Mouse (Mus musculus): ENCODE measurements around the gene Lyzl6.
A peak's percentile ranks its signal among the peaks of the same experiment; 100 is the strongest.

Lyzl6 gene

DNA sequence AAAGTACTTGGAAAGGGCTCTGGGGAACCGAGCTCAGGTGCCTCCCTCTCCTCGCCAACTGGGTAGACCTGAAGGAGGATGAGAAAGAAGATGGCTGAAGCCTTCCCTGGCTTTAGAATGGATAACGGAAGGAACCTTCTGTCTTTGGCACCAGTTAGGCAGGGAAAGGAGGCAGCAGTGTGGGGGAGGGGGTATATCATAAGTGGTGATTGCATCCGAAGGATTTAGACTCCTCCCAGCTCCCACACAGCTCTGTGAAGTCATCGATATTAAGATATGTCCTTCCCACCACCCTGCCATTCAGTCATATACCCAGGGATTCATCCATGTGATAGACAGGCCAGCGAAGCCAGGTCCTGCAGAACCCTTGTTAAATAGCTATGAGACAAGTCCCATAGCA lies 12.7 kb upstream of the Lyzl6 start:
- Histone ChIP-seq H3K36me3 (ENCODE audit: control insufficient read depth, insufficient read depth, low read length, poor library complexity, severe bottlenecking) (no peaks in the 10 kb centered on the region), H3K27me3 (ENCODE audit: control insufficient read depth, insufficient read depth, low read length, poor library complexity, severe bottlenecking) (peaks cover 3% of the 10 kb centered on the region; the same call in 1 of the 2 replicates)
- no peak for DNase-seq (ENCODE audit: low read depth, low spot score)

DNA sequence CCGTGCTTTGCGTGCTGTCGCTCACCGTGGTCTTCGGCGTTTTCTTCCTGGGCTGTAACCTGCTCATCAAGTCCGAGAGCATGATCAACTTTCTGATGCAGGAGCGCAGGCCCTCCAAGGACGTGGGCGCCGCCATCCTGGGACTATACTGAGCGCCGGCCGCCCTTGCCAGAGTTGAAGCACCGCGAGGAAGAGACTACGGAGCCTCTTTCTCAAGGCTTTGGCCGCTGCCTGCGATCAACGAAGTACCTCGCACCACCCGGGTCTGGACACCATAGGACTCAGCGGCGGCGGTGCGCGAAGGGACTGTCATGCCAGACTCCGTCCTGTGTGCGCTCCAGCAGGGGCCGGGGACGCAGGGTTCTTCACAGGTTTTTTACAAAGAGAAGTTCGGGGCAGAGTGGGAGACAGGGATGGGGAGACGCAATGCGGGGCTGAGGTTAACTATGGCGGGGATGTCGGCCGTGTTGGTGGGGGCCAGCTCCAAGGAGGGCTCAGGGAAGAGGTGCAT lies 11.3 kb upstream of the Lyzl6 start:
- Histone ChIP-seq H3K27me3 (ENCODE audit: control insufficient read depth, insufficient read depth, low read length, poor library complexity, severe bottlenecking) (peaks cover 3% of the 10 kb centered on the region; the same call in 1 of the 2 replicates), H3K36me3 (ENCODE audit: control insufficient read depth, insufficient read depth, low read length, poor library complexity, severe bottlenecking) (no peaks in the 10 kb centered on the region)
- DNase-seq (ENCODE audit: low read depth, low spot score): no peak

GRCm38 (mm10) chr11:103649301-103649982 lies 10.8 kb upstream of the Lyzl6 start, which contains the start of gene Rprml:
Gene Rprml (plus strand): TSS chr11:103649570.
- peaks cover 3% of the 10 kb centered on the region; the same call in 1 of the 2 replicates for H3K27me3 ChIP-seq (ENCODE audit: control insufficient read depth, insufficient read depth, low read length, poor library complexity, severe bottlenecking)
- DNase-seq (ENCODE audit: low read depth, low spot score): peak; percentile 23
- H3K36me3 ChIP-seq (ENCODE audit: control insufficient read depth, insufficient read depth, low read length, poor library complexity, severe bottlenecking): no peaks in the 10 kb centered on the region

DNA sequence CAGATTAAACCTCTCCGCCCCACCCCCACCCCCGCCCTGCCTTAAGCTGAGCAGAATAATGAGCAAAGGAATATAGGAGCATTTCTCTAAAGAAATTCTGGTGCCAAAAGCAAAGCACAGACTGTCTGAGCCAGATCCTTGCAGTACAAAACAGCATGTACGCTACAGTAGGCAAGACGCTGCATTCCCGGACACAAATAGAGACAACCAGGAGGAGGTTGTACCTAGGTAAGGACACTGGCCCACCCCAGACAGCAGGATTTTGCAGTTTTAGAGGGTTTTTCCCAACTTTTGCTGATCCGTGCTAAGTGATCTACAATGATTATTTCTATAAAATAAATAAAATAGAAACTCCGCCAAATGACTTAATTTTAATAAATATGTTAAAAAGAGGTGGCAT lies 10.0 kb upstream of the Lyzl6 start:
- Histone ChIP-seq H3K27me3 (ENCODE audit: control insufficient read depth, insufficient read depth, low read length, poor library complexity, severe bottlenecking) (peaks cover 3% of the 10 kb centered on the region; the same call in 1 of the 2 replicates), H3K36me3 (ENCODE audit: control insufficient read depth, insufficient read depth, low read length, poor library complexity, severe bottlenecking) (no peaks in the 10 kb centered on the region)
- no peak for DNase-seq (ENCODE audit: low read depth, low spot score)

- no peaks in the 10 kb centered on the region for H3K36me3 ChIP-seq (ENCODE audit: control insufficient read depth, insufficient read depth, low read length, poor library complexity, severe bottlenecking)
- no peak for DNase-seq (ENCODE audit: low read depth, low spot score)
Observed at GRCm38 (mm10) chr11:103647921-103648620, 9.4 kb upstream of the Lyzl6 start.

DNA sequence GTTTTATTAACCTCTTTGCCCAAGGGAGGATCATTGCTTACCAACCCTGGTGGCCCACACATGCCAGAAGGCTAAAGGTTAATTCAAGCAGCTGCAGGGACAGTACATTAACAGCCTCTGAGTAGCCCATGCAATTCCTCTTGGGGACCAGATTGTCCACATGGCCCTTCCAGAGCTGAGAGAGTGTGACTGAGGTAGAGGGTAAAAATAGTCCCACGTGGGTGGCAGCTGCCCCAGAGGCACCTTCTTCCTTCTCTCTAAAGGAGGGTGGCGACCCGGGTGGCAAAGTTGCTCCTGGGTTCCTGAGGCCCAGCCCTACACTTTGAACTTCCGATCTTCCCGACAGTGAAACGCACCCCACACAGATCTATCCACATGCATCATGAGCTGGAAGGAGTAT lies 7.6 kb upstream of the Lyzl6 start:
- H3K36me3 ChIP-seq (ENCODE audit: control insufficient read depth, insufficient read depth, low read length, poor library complexity, severe bottlenecking): no peaks in the 10 kb centered on the region
- peaks cover 3% of the 10 kb centered on the region; the same call in 1 of the 2 replicates for H3K27me3 ChIP-seq (ENCODE audit: control insufficient read depth, insufficient read depth, low read length, poor library complexity, severe bottlenecking)
- DNase-seq (ENCODE audit: low read depth, low spot score): no peak

More at GRCm38 (mm10) chr11:103647921-103648620, 9.4 kb upstream of the Lyzl6 start:
- peaks cover 3% of the 10 kb centered on the region; the same call in 1 of the 2 replicates for H3K27me3 ChIP-seq (ENCODE audit: control insufficient read depth, insufficient read depth, low read length, poor library complexity, severe bottlenecking)

DNA sequence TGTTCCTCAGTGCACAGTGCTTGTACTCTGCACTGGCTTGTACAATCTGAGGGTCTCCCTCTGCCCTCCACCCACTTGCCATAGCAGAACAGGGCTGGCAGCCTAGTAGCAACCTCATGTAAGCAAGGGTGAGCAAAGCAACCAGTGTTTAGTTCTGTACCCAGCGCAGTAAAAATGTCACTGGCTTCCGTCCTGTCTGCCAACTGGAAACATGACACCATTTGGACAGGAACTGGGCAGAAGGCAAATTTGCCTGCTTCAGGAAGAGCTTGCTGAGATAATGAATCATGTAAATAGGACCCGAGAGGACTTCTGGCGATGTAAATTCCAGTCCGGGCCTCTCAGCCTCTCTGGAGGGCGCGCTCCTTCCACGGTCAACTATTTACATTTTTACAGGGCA lies 7.0 kb upstream of the Lyzl6 start:
- Histone ChIP-seq H3K36me3 (ENCODE audit: control insufficient read depth, insufficient read depth, low read length, poor library complexity, severe bottlenecking) (no peaks in the 10 kb centered on the region), H3K27me3 (ENCODE audit: control insufficient read depth, insufficient read depth, low read length, poor library complexity, severe bottlenecking) (peaks cover 3% of the 10 kb centered on the region; the same call in 1 of the 2 replicates)
- no peak for DNase-seq (ENCODE audit: low read depth, low spot score)

- DNase-seq (ENCODE audit: low read depth, low spot score): no peak
- Histone ChIP-seq H3K27me3 (ENCODE audit: control insufficient read depth, insufficient read depth, low read length, poor library complexity, severe bottlenecking) (no peaks in the 10 kb centered on the region), H3K36me3 (ENCODE audit: control insufficient read depth, insufficient read depth, low read length, poor library complexity, severe bottlenecking) (no peaks in the 10 kb centered on the region)
Observed at GRCm38 (mm10) chr11:103643211-103643610, 4.5 kb upstream of the Lyzl6 start.

DNA sequence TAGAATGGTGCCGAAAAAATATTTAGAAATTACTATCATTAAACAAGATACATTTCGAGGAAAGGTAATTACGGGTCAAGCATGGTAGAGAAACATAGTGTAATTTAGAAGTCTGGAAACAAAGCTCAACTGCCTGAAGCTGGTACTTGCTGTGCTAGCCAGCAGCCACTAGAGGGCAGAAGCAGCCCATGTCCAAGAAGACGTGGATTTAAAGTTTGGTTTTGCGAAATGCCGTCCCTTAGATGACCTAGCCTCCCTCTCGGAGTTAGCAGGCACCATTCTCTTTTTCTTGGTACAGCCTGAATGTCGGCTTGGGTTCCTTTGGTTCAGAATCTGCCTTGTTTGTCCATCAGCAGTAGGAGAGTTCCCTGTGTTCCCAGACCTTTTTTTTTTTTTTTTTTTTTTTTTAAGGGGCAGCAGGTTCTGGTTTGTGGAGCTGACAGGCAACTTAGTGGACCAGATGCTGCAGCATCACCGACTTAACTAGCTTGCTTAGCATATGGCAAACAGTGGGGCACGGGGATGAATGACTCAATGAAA lies 787 bp upstream of the Lyzl6 start:
- Histone ChIP-seq H3K36me3 (ENCODE audit: control insufficient read depth, insufficient read depth, low read length, poor library complexity, severe bottlenecking) (no peaks in the 10 kb centered on the region), H3K27me3 (ENCODE audit: control insufficient read depth, insufficient read depth, low read length, poor library complexity, severe bottlenecking) (no peaks in the 10 kb centered on the region)
- peak; percentile 66 for DNase-seq (ENCODE audit: low read depth, low spot score)

- Histone ChIP-seq H3K36me3 (ENCODE audit: control insufficient read depth, insufficient read depth, low read length, poor library complexity, severe bottlenecking) (no peaks in the 10 kb centered on the region), H3K27me3 (ENCODE audit: control insufficient read depth, insufficient read depth, low read length, poor library complexity, severe bottlenecking) (no peaks in the 10 kb centered on the region)
- DNase-seq (ENCODE audit: low read depth, low spot score): no peak
Observed at GRCm38 (mm10) chr11:103636261-103636660, 2.4 kb downstream of the Lyzl6 start.

DNA sequence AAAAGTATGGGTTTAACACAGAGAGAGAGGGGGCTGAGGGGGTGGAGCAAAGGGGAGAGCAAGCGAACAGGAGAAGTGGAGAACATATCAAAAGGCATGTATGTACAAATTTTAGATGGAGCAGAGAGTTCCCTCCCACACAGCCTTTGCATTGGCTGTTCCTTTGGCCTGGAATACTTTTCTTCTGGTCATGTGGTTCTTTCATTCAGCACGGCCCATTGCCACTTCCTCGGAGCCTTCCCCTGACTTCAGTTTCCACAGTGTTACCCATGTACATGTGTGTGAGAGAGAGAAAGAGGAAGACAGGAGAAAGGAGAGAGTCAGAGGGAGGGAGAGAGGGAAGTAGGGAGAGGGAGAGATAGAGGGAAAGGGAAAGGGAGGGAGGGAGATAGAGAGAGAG lies 3.2 kb downstream of the Lyzl6 start:
- H3K27me3 ChIP-seq (ENCODE audit: control insufficient read depth, insufficient read depth, low read length, poor library complexity, severe bottlenecking): no peaks in the 10 kb centered on the region
- no peak for DNase-seq (ENCODE audit: low read depth, low spot score)

DNA sequence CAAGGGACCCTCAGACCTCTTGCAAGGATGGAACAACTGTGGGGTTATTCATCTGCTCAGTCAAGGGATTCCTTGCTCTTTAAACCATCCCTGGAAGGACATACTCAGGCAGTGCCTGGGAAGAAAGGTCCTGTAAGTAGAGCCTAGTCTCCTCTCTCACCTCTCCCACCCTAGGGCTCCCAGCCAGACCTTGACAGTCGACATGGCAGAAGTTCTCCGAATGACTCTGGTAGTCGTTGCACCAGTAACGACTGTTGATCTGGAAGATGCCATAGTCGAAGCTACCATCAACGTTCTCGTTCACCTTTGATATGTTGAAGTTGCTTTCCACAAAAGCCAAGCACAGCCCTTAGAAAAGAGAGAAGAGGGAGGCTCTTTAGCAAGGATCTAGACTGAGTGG lies 3.9 kb downstream of the Lyzl6 start:
- no peaks in the 10 kb centered on the region for H3K36me3 ChIP-seq (ENCODE audit: control insufficient read depth, insufficient read depth, low read length, poor library complexity, severe bottlenecking)
- DNase-seq (ENCODE audit: low read depth, low spot score): no peak
- H3K27me3 ChIP-seq (ENCODE audit: control insufficient read depth, insufficient read depth, low read length, poor library complexity, severe bottlenecking): no peaks in the 10 kb centered on the region

More for the DNA sequence above, 3.2 kb downstream of the Lyzl6 start:
- no peaks in the 10 kb centered on the region for H3K36me3 ChIP-seq (ENCODE audit: control insufficient read depth, insufficient read depth, low read length, poor library complexity, severe bottlenecking)

GRCm38 (mm10) chr11:103627453-103627852 lies 11.2 kb downstream of the Lyzl6 start:
- no peak for DNase-seq (ENCODE audit: low read depth, low spot score)
- Histone ChIP-seq H3K27me3 (ENCODE audit: control insufficient read depth, insufficient read depth, low read length, poor library complexity, severe bottlenecking) (no peaks in the 10 kb centered on the region), H3K36me3 (ENCODE audit: control insufficient read depth, insufficient read depth, low read length, poor library complexity, severe bottlenecking) (no peaks in the 10 kb centered on the region)

GRCm38 (mm10) chr11:103621040-103621439 lies 17.6 kb downstream of the Lyzl6 start, which contains the start of gene Gm884:
Gene Gm884 (minus strand): TSS chr11:103621140.
- H3K27me3 ChIP-seq (ENCODE audit: control insufficient read depth, insufficient read depth, low read length, poor library complexity, severe bottlenecking): no peaks in the 10 kb centered on the region
- DNase-seq (ENCODE audit: low read depth, low spot score): no peak
- no peaks in the 10 kb centered on the region for H3K36me3 ChIP-seq (ENCODE audit: control insufficient read depth, insufficient read depth, low read length, poor library complexity, severe bottlenecking)

GRCm38 (mm10) chr11:103610772-103611171 lies 27.9 kb downstream of the Lyzl6 start:
- Histone ChIP-seq H3K27me3 (ENCODE audit: control insufficient read depth, insufficient read depth, low read length, poor library complexity, severe bottlenecking) (no peaks in the 10 kb centered on the region), H3K36me3 (ENCODE audit: control insufficient read depth, insufficient read depth, low read length, poor library complexity, severe bottlenecking) (no peaks in the 10 kb centered on the region)
- no peak for DNase-seq (ENCODE audit: low read depth, low spot score)
